Mouse (Mus musculus): Measurements from ENCODE around the gene Xpr1.

Xpr1 gene

GRCm38 (mm10) chr1:155407697-155408576 is 9.3 kb downstream of the Xpr1 start:
- no peak for DNase-seq (ENCODE audit: low read depth, low spot score)

GRCm38 (mm10) chr1:155400056-155400455 is 17.2 kb downstream of the Xpr1 start:
- DNase-seq (ENCODE audit: low read depth, low spot score): no peak

- no peak for DNase-seq (ENCODE audit: low read depth, low spot score)
Measured at GRCm38 (mm10) chr1:155394829-155395228, 22.4 kb downstream of the Xpr1 start.

- no peak for DNase-seq (ENCODE audit: low read depth, low spot score)
Measured at GRCm38 (mm10) chr1:155394021-155394420, 23.2 kb downstream of the Xpr1 start.

DNA sequence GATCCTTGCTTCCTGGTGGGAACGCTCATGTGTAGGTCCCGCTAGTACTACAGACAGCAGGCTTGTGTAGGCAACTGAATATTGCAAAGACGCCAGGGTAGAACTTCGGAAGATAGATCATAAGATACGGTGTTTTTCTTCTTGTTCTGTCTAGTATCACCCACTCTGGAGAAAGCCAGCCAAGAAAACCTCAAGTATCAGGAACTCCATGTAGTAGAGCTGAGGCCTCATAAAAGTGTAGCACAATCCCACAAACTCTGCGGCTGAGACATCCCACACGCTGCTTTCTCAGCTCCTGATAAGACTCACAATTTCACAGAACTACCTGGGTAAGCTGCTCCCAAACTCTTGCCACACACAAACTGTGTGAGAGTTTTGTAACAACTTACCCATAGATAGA is 24.4 kb downstream of the Xpr1 start:
- DNase-seq (ENCODE audit: low read depth, low spot score): no peak

GRCm38 (mm10) chr1:155391537-155391936 is 25.7 kb downstream of the Xpr1 start:
- DNase-seq (ENCODE audit: low read depth, low spot score): no peak

GRCm38 (mm10) chr1:155388418-155388817 is 28.8 kb downstream of the Xpr1 start:
- peak; percentile 8 for DNase-seq (ENCODE audit: low read depth, low spot score)

GRCm38 (mm10) chr1:155386551-155386950 is 30.7 kb downstream of the Xpr1 start:
- no peak for DNase-seq (ENCODE audit: low read depth, low spot score)

DNA sequence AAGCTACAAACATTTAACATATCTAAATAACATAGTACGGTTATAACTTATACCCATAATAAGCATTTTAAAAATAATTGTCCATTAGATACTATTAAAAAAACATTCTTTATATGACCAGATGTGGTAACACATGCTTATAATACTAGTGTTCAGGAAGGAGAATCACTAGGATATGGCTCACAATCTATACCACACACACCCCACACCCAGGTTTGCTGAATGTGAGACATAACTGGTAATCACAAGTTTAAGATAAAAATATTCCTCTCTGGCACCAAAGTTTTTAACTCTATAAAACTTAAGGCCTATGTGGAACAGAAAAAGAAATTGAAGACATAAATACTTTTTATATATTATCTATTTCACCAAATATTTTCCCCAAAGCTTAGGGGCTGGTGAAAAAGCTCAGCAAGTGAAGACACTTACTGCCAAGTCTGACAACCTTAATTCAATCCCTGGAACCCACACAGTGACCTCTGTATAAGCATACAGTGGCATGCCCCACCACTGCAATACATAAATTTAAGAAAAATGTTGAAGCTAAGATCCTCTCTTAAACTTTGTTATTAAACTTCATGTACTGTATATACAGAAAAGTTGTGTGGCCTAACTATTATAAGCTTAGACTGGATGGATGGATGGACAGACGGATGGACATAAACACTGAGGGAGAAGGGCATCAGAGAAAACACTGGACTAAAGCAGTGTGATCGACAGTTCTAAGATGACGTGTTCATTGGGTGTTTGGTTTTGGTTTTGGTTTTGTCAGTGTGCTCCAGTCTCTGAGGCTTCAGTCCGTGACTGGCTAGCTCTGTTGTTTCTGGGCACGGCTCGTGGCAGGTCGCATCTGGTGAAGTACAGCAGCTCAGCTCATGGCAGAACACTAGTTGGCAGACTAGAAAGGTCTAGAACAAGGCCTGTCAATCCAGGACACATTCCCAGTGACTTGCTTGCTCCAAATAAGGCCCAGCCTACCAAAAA is 33.6 kb downstream of the Xpr1 start:
- DNase-seq (ENCODE audit: low read depth, low spot score): no peak

DNA sequence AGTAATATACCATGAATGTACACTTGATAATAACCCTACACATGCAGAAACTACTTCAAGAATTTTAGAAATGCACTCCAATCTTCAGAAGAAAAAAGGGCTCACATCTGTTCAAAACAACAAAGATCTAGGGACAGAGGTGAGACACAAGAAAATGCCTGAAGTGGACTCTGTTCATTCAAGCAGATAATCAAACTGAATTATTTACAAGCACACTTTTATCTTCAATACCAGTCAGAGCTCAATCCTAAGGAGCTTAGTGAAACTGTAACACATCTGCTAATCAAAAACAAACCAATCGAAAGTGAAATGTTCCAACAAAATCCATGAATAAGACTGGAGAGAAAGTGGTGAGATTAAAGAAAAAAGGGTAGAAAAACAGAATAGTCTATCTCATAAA is 35.3 kb downstream of the Xpr1 start:
- DNase-seq (ENCODE audit: low read depth, low spot score): no peak

GRCm38 (mm10) chr1:155379289-155379688 is 37.9 kb downstream of the Xpr1 start:
- DNase-seq (ENCODE audit: low read depth, low spot score): no peak

DNA sequence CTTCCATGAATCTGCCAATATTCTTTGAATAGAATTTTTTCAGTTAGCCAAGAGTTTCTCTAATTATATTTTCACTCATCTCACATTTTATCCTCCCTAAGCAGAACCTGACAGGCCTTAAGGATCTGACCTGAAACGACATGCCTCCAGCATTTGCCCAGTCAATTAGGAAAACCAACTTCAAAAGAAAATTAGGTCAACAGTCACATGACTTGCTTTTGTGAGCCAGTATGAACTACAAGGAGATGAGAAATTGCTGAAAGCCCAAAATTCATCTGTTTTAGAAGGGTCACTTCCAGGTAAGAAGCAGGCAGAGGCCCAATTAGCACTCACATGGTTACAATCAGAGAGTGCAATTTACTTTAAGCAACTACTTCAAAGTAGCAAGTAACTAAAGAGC is 44.4 kb downstream of the Xpr1 start:
- no peak for DNase-seq (ENCODE audit: low read depth, low spot score)

GRCm38 (mm10) chr1:155370075-155370658 is 47.0 kb downstream of the Xpr1 start:
- no peak for DNase-seq (ENCODE audit: low read depth, low spot score)

- no peak for DNase-seq (ENCODE audit: low read depth, low spot score)
Measured at GRCm38 (mm10) chr1:155366366-155366765, 50.8 kb downstream of the Xpr1 start.

- DNase-seq (ENCODE audit: low read depth, low spot score): no peak
Measured at GRCm38 (mm10) chr1:155361502-155362126, 55.6 kb downstream of the Xpr1 start.

DNA sequence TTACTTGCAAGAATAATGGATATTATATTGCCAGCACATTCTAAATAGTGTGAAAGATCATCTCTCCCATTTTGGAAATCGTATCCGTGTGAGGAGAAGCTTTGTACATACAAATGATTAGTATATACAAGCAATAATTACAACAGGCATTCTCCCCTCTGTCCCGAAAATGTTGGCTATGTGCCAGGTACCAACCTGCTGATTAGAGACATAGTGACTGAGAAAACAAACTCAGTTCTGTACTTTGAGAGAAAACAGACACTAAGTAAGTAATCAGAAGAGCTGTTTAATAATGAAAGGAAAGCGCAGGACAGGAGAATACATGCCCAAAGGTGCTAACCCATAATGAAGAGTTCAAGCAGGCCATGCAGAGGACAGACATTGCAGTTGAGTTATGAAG is 64.1 kb downstream of the Xpr1 start:
- no peak for DNase-seq (ENCODE audit: low read depth, low spot score)

DNA sequence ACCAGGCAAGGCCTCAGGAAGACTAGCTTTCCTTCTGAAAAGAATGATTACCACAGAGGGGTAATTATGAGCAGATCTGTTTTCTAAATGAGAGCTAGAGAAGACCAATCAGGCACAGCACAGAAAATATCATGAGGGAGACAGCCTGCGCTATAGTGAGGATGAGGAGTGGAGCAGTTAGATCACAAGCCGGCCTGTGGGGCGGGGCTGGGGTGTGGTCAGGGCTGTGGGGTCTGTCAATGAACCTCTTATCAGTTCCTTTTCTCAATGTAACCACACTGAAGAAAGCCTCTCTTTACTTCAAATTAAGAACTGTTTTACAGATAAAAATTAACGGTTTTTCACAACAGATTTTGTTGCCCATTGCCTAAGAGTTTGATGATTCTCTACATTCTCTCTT is 65.7 kb downstream of the Xpr1 start:
- DNase-seq (ENCODE audit: low read depth, low spot score): no peak

DNA sequence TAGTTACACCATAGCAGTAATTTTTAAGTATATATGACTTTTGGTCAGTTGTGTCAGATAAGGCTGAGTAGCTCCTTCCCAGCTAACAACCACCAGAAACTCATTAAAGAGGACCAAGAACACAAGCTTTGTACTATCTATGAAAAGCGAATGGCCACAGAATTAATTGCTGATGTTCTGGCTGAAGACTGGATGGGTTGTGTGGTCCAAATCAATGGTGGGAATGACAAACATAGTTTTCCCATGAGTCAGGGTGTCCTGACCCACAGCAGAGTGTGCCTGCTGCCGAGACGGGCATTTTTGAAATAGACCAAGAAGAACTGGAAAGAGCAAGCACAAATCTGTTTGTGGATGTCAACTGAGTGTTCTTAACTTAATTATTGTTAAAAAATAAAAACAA is 68.7 kb downstream of the Xpr1 start:
- DNase-seq (ENCODE audit: low read depth, low spot score): no peak

GRCm38 (mm10) chr1:155347339-155347738 is 69.9 kb downstream of the Xpr1 start:
- DNase-seq (ENCODE audit: low read depth, low spot score): no peak

GRCm38 (mm10) chr1:155344019-155344418 is 73.2 kb downstream of the Xpr1 start:
- DNase-seq (ENCODE audit: low read depth, low spot score): no peak

- no peak for DNase-seq (ENCODE audit: low read depth, low spot score)
Measured at GRCm38 (mm10) chr1:155339622-155340021, 77.6 kb downstream of the Xpr1 start.

- DNase-seq (ENCODE audit: low read depth, low spot score): no peak
Measured at GRCm38 (mm10) chr1:155337315-155337714, 79.9 kb downstream of the Xpr1 start.

Data from forelimb bud, embryonic 11.5 days (tissue).